Mouse (Mus musculus) heart, postnatal 36 days (tissue): ENCODE data around the gene Cnih1. TPM values are rescaled to one million over a fixed set of nuclear protein-coding genes. Genes with fewer than 3 reads are reported as not detected.
A peak's percentile ranks its signal among the peaks of the same experiment; 100 is the strongest.

Experiments used
- DNase-seq, 2 experiments: peaks; one replicate each; pipeline ENCODE4 v3.0.0; 2021 to 2022
- intact Hi-C: fragments of 180-260 bp; cut with DNase I; formaldehyde crosslinking; loops from one replicate; pipeline ENCODE4 v1.15.1; 2025
- total RNA-seq, 2 experiments: library from RNA; stranded (reverse); gene quantifications; 2 replicates each; pipeline ENCODE4 v1.2.3; 2021

The Cnih1 gene
- total RNA-seq, 2 experiments from 2014 or later: 51.1 to 51.7 TPM

DNA sequence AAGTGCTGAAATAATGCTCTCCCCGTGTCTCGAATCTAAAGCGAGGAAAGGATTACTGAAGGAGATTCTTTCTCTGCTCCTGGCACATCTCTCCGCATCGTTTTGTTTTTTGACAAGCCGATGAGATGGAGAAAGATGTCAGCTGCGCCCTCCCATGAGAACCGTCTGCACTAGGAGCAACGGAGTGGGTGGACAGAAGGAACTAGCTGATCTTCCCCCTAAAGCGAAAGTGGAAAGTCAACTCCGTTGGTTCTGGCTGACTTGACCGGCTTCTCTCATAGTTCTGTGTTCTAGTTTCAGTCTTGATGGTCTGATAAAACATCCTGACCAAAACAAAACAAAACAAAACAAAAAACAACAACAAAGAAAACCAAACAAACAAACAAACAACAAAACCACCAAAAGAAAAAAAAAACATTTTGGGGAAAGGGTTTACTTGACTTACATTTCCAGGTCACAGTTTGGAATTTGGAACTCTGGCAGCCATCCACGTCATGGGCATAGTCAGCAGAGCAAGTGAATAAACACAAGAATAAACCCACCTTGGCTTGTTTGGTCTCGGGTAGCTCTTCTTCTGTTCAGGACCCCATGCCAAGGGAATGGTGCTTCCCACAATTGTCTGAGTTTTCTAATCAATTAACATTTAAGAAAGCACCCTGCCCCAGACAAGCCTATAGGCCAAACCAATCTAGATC is 53.3 kb downstream of the Cnih1 start:
- DNase-seq: peak in 1 of 2 experiments; percentile 10
- intact Hi-C loops: no loop called here

DNA sequence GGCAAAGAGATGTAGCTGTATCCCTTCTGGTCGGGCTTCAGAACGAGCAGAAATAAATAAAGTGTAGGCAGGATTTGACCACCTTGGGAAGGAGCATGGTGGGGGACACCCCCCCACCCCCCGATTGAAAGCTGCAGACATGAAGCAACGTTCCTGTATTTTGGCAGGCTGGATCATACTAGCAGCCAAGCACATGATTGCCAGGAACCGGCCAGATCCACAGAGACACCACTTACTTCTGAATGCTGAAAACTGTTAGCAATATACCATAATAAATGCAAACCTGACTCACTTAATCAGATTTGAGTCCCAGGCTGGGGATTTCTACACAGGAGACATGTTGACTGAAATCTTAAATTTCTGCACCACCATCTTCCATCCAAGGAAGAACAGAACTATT is 53.9 kb downstream of the Cnih1 start:
- intact Hi-C loops: no loop called here
- peak in 1 of 2 experiments; percentile 20 for DNase-seq

DNA sequence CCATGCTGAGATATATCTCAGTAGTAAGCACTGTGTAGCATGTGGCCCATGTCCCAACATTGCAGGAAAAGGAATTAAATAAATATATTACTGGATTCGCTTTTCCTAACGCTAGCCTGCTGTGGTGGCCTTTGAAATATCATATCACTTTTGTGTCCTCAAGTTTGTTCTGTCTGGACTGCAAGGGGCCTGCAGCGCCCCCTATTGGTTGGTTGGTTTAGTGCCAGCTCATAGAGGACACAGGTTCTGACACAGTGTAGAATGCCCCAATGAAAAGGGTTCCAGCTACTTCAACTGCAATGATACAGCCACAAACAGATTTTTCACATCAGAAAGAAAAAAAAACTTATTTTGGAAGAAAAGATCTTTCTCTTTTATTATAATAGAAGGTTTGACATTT is 62.5 kb downstream of the Cnih1 start:
- intact Hi-C loops: loop anchor here (2.0 to 10.0 kb wide), 2 partner anchors 157 to 851 kb away; no protein-coding TSS in a partner anchor
- peak in 1 of 2 experiments; percentile 30 for DNase-seq

Other genes starting within 250 kb of the Cnih1 start
- gene Cdkn3, start 27.9 kb downstream of the Cnih1 start, total RNA-seq: 1 to 10 TPM in 1 of 2 experiments, under 1 TPM in 1; 0.78 to 1.5 TPM
- 10 to 100 TPM; 28.0 to 31.3 TPM for gene Gmfb, start 33.8 kb upstream of the Cnih1 start, total RNA-seq
- gene Cgrrf1, start 43.7 kb upstream of the Cnih1 start, total RNA-seq: 10 to 100 TPM; 31.8 to 37.1 TPM
- gene Samd4, start 94.4 kb upstream of the Cnih1 start, total RNA-seq: 10 to 100 TPM; 56.0 to 58.2 TPM